Mouse (Mus musculus): Measurements from ENCODE around the gene Lsg1. TPM values are rescaled to one million over a fixed set of nuclear protein-coding genes. Genes with fewer than 3 reads are reported as not detected.
A peak's percentile ranks its signal among the peaks of the same experiment; 100 is the strongest.

Gene Lsg1
- polyA plus RNA-seq, 1 experiment from 2014 or later, result 67.3 TPM

GRCm38 (mm10) chr16:30511563-30512340 is 75.6 kb downstream of the Lsg1 start:
- Histone ChIP-seq H3K9ac (peak overlapping the region; percentile 89; the same call in 1 of the 2 replicates), H3K9me3 (ENCODE audit: low read depth, low read length) (no peaks in the 10 kb centered on the region), H3K27ac (ENCODE audit: low read depth) (peak overlapping the region; percentile 93; the same call in 1 of the 2 replicates), H3K4me3 (ENCODE audit: low read depth, low read length) (peak overlapping the region; percentile 67), H3K27me3 (ENCODE audit: insufficient read depth, low read length) (no peaks in the 10 kb centered on the region; the same call in 1 of the 2 replicates), H3K4me2 (peak overlapping the region; percentile 79), H3K36me3 (ENCODE audit: insufficient read depth) (no peaks in the 10 kb centered on the region), H3K4me1 (ENCODE audit: insufficient read depth) (peaks cover 19% of the 10 kb centered on the region)
- ATAC-seq (ENCODE audit: insufficient read depth) (no peak), DNase-seq (no peak)
- WGBS, result 76% methylated on average over 13 of the region's 13 CpGs
- no peak for TF ChIP-seq CTCF (IDR thresholded peaks at IDR 0.05; ENCODE audit: low read depth)

DNA sequence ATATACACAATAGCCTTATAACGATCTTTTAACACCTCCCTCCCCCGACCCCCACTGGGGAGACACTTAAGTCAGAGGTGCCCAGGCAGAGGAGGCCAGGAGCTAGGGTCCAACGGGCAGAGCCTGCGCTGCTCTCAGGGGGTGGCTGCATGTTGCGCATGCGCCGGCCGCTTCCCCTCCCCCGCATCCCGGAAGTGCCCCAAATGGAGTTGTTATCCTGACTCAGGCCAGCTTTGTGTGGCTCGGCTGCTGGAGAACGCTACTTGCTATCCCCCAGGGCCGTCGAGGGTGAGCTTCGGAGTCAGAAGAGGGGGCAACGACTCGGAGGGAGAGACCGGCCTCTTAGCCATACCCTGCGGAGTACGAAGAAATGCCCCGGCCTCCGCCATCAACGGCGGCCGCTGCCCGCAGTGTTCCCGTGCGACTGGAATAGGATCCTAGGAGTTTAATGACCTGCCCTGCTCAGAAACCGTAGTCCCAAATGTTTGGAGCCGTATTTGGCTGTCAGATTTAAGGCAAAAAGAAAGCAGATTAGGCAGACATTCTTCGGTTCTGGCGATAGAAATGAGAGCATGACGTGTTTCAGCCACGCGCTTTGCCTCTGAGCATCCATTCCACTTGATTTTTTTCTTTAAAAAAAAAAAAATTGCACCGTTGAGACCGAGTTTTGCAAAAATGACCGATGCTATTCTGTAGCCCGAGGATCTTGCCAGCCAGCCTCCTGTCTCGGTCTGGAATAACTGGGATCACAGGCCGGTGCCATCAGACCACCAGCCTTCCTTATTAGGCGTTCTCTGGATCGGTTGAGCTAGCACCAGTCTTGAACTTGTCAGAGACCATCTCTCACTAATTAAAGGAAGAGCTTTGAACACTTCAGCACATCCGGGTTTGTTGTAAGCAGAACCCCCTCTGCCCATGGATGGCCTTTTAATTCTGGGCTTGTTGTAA is 76.6 kb downstream of the Lsg1 start:
- Histone ChIP-seq H3K36me3 (ENCODE audit: insufficient read depth) (no peaks in the 10 kb centered on the region), H3K4me2 (peak overlapping the region; percentile 79), H3K27me3 (ENCODE audit: insufficient read depth, low read length) (no peaks in the 10 kb centered on the region; the same call in 1 of the 2 replicates), H3K4me1 (ENCODE audit: insufficient read depth) (peaks cover 19% of the 10 kb centered on the region), H3K9ac (peak overlapping the region; percentile 89), H3K9me3 (ENCODE audit: low read depth, low read length) (no peaks in the 10 kb centered on the region), H3K4me3 (ENCODE audit: low read depth, low read length) (peak overlapping the region; percentile 67), H3K27ac (ENCODE audit: low read depth) (peak overlapping the region; percentile 93)
- ATAC-seq (ENCODE audit: insufficient read depth) (peak; percentile 88), DNase-seq (peak; percentile 92)
- 3% methylated on average over 44 of the region's 44 CpGs for WGBS
- TF ChIP-seq CTCF (IDR thresholded peaks at IDR 0.05; ENCODE audit: low read depth), result no peak

Other genes with a start within 250 kb of the Lsg1 start
- 17.4 and 19.9 TPM in 2 replicates for gene Atp13a3, start 181.6 kb downstream of the Lsg1 start, polyA plus RNA-seq (2014; fragmentation: Nextera tagmentation; extraction: Ambion mirVana)
- 25.4 and 27.1 TPM in 2 replicates for gene Tmem44, start 36.8 kb downstream of the Lsg1 start, polyA plus RNA-seq (2014; fragmentation: Nextera tagmentation; extraction: Ambion mirVana)
- 11.1 and 13.0 TPM in 2 replicates for gene Fam43a, start 12.1 kb upstream of the Lsg1 start, polyA plus RNA-seq (2014; fragmentation: Nextera tagmentation; extraction: Ambion mirVana)

All from lung, embryonic 14.5 days (tissue).